Mouse (Mus musculus) lung, postnatal 0 days (tissue): ENCODE data around the gene Nfatc3. TPM values are rescaled to one million over a fixed set of nuclear protein-coding genes. Genes with fewer than 3 reads are reported as not detected.

ENCODE experiments used
- ATAC-seq: fragments of 200-750 bp; cut with Nextera tagmentation; 2 replicates; pipeline ENCODE4 v1.8.0; 2017; ENCODE audit warnings: moderate library complexity
- DNase-seq: peaks from one replicate; pipeline ENCODE4 v3.0.0-alpha.2; 2016; ENCODE audit warnings: low spot score
- H3K27ac ChIP-seq: fragments of 300-500 bp; sonication (generic); 2 replicates; pipeline ENCODE4 v1.5.1; 2014; ENCODE audit warnings: antibody characterized with exemption, mild to moderate bottlenecking, low read length, mixed read lengths
- H3K27me3 ChIP-seq: fragments of 300-500 bp; sonication (generic); replicated peaks from 2 replicates; pipeline ENCODE4 v1.6.1; 2014; ENCODE audit warnings: low read length, mixed read lengths; ENCODE audit not compliant: insufficient read depth
- H3K36me3 ChIP-seq: fragments of 300-500 bp; sonication (generic); 2 replicates; pipeline ENCODE4 v1.6.1; 2014; ENCODE audit warnings: low read length, mixed read lengths; ENCODE audit not compliant: insufficient read depth
- H3K4me1 ChIP-seq: fragments of 300-500 bp; sonication (generic); 2 replicates; pipeline ENCODE4 v1.6.1; 2014; ENCODE audit warnings: antibody characterized with exemption, low read depth, low read length, mixed read lengths; ENCODE audit not compliant: insufficient read depth
- H3K4me2 ChIP-seq: fragments of 300-500 bp; sonication (generic); replicated peaks from 2 replicates; pipeline ENCODE4 v1.6.1; 2014; ENCODE audit warnings: low read depth, mild to moderate bottlenecking, low read length, moderate library complexity, mixed read lengths
- H3K4me3 ChIP-seq: fragments of 300-500 bp; sonication (generic); 2 replicates; pipeline ENCODE4 v1.5.1; 2014; ENCODE audit warnings: low read depth, low read length
- H3K9ac ChIP-seq: fragments of 300-500 bp; sonication (generic); replicated peaks from 2 replicates; pipeline ENCODE4 v1.6.1; 2014; ENCODE audit warnings: low read depth, mild to moderate bottlenecking
- H3K9me3 ChIP-seq: fragments of 300-500 bp; sonication (generic); 2 replicates; pipeline ENCODE4 v1.6.1; 2016; ENCODE audit warnings: low read length, mixed read lengths
- CTCF ChIP-seq: IDR thresholded peaks from 2 replicates; pipeline ENCODE4 v1.5.1; 2016; ENCODE audit warnings: antibody characterized with exemption, mild to moderate bottlenecking
- EP300 ChIP-seq: IDR thresholded peaks from 2 replicates; pipeline ENCODE4 v1.6.1; 2016; ENCODE audit warnings: antibody characterized with exemption, mild to moderate bottlenecking, control low read depth
- WGBS: fragments of 180-500 bp; shearing (Covaris S2); extraction: QIAGEN DNeasy Blood & Tissue Kit; methylation state at CpG from one replicate; pipeline ENCODE4 v1.1.7; 2014; 5-methylcytosine and 5-hydroxymethylcytosine counted together
- polyA plus RNA-seq: library from polyadenylated mRNA; unstranded; fragments of >200 nt; fragmentation: Nextera tagmentation; extraction: Ambion mirVana; gene quantifications from 2 replicates; pipeline ENCODE4 v1.2.1, GENCODE M21; 2015

The Nfatc3 gene
- polyA plus RNA-seq, 1 experiment from 2014 or later = 3.4 TPM

- no peak overlapping the region for H3K4me3 ChIP-seq
- no peak overlapping the region for H3K4me2 ChIP-seq
- no peak overlapping the region for H3K27ac ChIP-seq
- H3K9ac ChIP-seq = no peak overlapping the region
- WGBS = 81% methylated on average over 10 of the region's 10 CpGs
- no peaks in the 10 kb centered on the region for H3K4me1 ChIP-seq
- ATAC-seq (no peak), DNase-seq (no peak)
- no peaks in the 10 kb centered on the region for H3K27me3 ChIP-seq
- TF ChIP-seq EP300 (no peak), CTCF (no peak)
- H3K9me3 ChIP-seq = no peaks in the 10 kb centered on the region
- H3K36me3 ChIP-seq = peaks cover 18% of the 10 kb centered on the region
These were observed 69.3 kb downstream of the Nfatc3 start for GRCm38 (mm10) chr8:106127882-106128410.

DNA sequence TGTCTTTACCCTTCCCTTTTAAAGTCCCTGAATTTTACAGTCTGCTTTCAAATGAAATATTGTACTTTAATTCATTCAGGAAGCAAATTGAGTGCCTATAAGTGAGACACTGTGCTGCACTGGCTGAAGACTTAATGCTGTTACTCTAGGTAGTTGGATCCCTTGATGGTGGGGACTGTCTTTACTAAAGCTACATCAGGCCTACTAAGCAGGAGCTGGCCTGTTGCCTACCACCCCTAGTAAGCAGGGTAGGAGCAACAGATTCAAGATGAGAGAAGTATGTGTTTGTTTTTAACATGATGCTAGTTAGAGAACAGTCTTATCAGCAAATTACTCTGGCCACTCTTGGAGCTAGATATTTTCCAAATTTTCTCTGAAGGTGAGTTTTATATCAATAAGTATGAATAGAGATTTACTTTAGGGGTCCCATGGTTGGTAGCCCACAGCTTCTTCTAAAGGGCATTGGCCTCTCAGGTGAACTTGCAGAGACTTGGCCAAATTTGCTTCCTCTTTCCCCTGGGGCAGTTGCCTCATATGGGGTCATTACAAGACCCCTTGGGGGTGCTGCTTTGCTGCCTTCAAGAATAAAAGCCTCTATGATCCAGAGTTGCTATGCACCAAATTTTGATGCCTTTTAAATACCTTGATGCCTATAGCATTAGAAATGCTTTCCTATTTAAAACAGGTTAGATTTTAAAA is 70.7 kb downstream of the Nfatc3 start:
- Histone ChIP-seq H3K27ac (no peak overlapping the region), H3K27me3 (no peaks in the 10 kb centered on the region), H3K36me3 (peaks cover 18% of the 10 kb centered on the region), H3K4me3 (no peak overlapping the region), H3K9me3 (no peaks in the 10 kb centered on the region), H3K9ac (no peak overlapping the region), H3K4me2 (no peak overlapping the region), H3K4me1 (no peaks in the 10 kb centered on the region)
- DNase-seq (no peak), ATAC-seq (no peak)
- no peak for TF ChIP-seq EP300
- TF ChIP-seq CTCF = no peak

- Histone ChIP-seq H3K4me3 (no peak overlapping the region), H3K27ac (no peak overlapping the region), H3K9me3 (no peaks in the 10 kb centered on the region), H3K4me2 (no peak overlapping the region), H3K36me3 (peaks cover 18% of the 10 kb centered on the region), H3K4me1 (no peaks in the 10 kb centered on the region), H3K27me3 (no peaks in the 10 kb centered on the region; the same call in 1 of the 2 replicates), H3K9ac (no peak overlapping the region)
- ATAC-seq = no peak
- DNase-seq = no peak
- TF ChIP-seq CTCF = no peak
- WGBS = 70% methylated on average over 2 of the region's 2 CpGs
These were observed 71.4 kb downstream of the Nfatc3 start for GRCm38 (mm10) chr8:106129997-106130396.

- Histone ChIP-seq H3K4me2 (no peak overlapping the region), H3K9me3 (no peaks in the 10 kb centered on the region), H3K4me1 (no peaks in the 10 kb centered on the region), H3K36me3 (peaks cover 18% of the 10 kb centered on the region), H3K9ac (no peak overlapping the region), H3K27me3 (peaks cover under 1% of the 10 kb centered on the region; the same call in 1 of the 2 replicates), H3K4me3 (no peak overlapping the region), H3K27ac (no peak overlapping the region)
- WGBS = 70% methylated on average over 2 of the region's 2 CpGs
- DNase-seq (no peak), ATAC-seq (no peak)
- TF ChIP-seq EP300 = no peak
- TF ChIP-seq CTCF = no peak
These were observed 71.9 kb downstream of the Nfatc3 start for GRCm38 (mm10) chr8:106130505-106130904.

DNA sequence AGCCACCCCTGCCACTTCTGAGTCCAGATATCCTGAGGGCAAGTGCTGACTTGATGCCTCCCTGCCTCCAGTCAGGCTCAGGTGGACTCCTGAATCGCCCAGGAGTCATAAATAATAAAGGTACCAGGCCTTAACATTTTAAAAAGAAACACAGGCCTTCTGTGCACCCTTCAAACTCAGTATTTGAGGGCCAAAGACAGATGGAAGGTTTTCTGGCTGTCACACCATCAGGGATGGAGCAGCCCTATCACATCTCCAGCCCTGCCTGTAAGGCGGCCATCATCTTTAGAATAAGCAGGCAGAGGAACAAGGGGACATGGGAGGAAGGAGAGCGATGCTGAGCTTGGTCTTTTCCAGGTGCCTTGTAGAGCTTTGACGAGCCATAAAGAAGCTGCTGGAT is 72.4 kb downstream of the Nfatc3 start:
- no peaks in the 10 kb centered on the region for H3K4me1 ChIP-seq
- no peak overlapping the region for H3K4me3 ChIP-seq
- H3K36me3 ChIP-seq = peaks cover 18% of the 10 kb centered on the region
- DNase-seq (no peak), ATAC-seq (no peak)
- no peaks in the 10 kb centered on the region for H3K9me3 ChIP-seq
- no peak for TF ChIP-seq CTCF
- TF ChIP-seq EP300 = no peak
- H3K27ac ChIP-seq = no peak overlapping the region
- WGBS = 89% methylated on average over 4 of the region's 4 CpGs
- H3K9ac ChIP-seq = no peak overlapping the region
- peaks cover 6% of the 10 kb centered on the region for H3K27me3 ChIP-seq
- no peak overlapping the region for H3K4me2 ChIP-seq

- DNase-seq (no peak), ATAC-seq (no peak)
- H3K4me2 ChIP-seq = no peak overlapping the region
- WGBS = 81% methylated on average over 7 of the region's 7 CpGs
- H3K9ac ChIP-seq = no peak overlapping the region
- H3K4me1 ChIP-seq = no peaks in the 10 kb centered on the region
- no peak overlapping the region for H3K27ac ChIP-seq
- H3K27me3 ChIP-seq = peaks cover 8% of the 10 kb centered on the region
- peaks cover 18% of the 10 kb centered on the region for H3K36me3 ChIP-seq
- no peak for TF ChIP-seq EP300
- no peak for TF ChIP-seq CTCF
- no peaks in the 10 kb centered on the region for H3K9me3 ChIP-seq
- H3K4me3 ChIP-seq = no peak overlapping the region
These were observed 73.0 kb downstream of the Nfatc3 start for GRCm38 (mm10) chr8:106131488-106132222.
